In the genomic region with DNA sequence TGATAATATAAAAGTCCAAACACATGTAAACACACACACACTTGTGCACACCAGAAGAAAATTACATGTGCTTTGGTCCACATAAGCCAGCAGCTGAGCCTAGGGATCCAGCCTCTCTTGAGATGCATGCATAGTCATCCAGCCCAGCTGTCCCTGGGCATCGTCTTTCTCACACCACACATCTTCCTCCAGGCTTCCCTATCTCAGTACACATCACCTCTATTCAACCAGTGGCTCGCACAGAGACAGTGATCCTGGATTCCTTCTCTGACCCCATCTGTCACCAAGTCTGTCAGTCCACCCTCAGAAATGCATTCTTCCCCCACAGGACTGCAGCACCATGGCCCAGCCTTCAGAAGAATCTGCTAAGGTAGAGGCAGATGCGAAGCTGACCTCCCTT, we compare ENCODE assay signal across 28 mouse cellular contexts.
DNase-seq lines count a peak whose midpoint lies in the region; TF ChIP-seq lines count a peak whose summit lies in the region.
"Had no signal": no experiment of that assay in that cellular context is flagged by ENCODE, and none has a peak within 500 bp of the region (broad histone marks: within the 10 kb centered on the region; RNA-seq: fewer than 3 reads in every experiment).

No protein-coding gene starts in this region.

- peak; percentile 70 for DNase-seq in heart, adult 11 months
- DNase-seq in heart, adult 9 months (ENCODE audit: low spot score in 2 of 2): no peak
- DNase-seq in layer of hippocampus, adult 2 months (ENCODE audit: low spot score in 2 of 2): no peak
- DNase-seq in layer of hippocampus, postnatal 25 days (ENCODE audit: extremely low spot score in 1 of 2, low spot score in 1 of 2): no peak
- peak; percentile 25 for DNase-seq in mesoderm, embryonic 11.5 days (ENCODE audit: low read depth, low spot score)
- DNase-seq in neural tube, embryonic 10.5 days (ENCODE audit: extremely low spot score, low spot score): no peak
- no peak for DNase-seq in adipocyte (ENCODE audit: low spot score)
- DNase-seq: adrenal gland, adult 8-10 months; B cell, adult 2 months; cerebellum, adult 2 months; cerebellum, postnatal 25 days; gastrocnemius, postnatal 10 days; heart, postnatal 14 days; kidney, adult 11 months; kidney, postnatal 14 days; left cerebral cortex, postnatal 4 days; liver, embryonic 13.5 days; lung, adult 18-20 months; lung, postnatal 4 days; midbrain, embryonic 14.5 days; right cerebral cortex, postnatal 4 days; thymus, adult 18-20 months; thymus, postnatal 36 days had no signal

- H3K27ac ChIP-seq in layer of hippocampus, adult 2 months: peak overlapping the region; percentile 82; the same call in 1 of the 2 replicates
- H3K27ac ChIP-seq: forebrain, embryonic 13.5 days; hindbrain, embryonic 14.5 days; liver, embryonic 13.5 days; neural tube, embryonic 12.5 days; stomach, postnatal 0 days had no signal

- TF ChIP-seq CTCF in layer of hippocampus, adult 2 months (conservative IDR thresholded peaks at IDR 0.05): no peak

- no peak overlapping the region for H3K4me3 ChIP-seq in layer of hippocampus, adult 2 months
- H3K4me3 ChIP-seq: forebrain, embryonic 13.5 days; liver, embryonic 13.5 days; megakaryocyte, embryonic 14.5 days; neural tube, embryonic 12.5 days had no signal

Comparison
In these comparisons a context has a peak if more than half of its experiments do, and no peak if none do; other contexts are left out.
1. DNase-seq: peak in heart, adult 11 months (single experiment) and mesoderm, embryonic 11.5 days (single experiment); none in heart, adult 9 months (0 of 2), layer of hippocampus, adult 2 months (0 of 2), layer of hippocampus, postnatal 25 days (0 of 2), neural tube, embryonic 10.5 days (single experiment) and adipocyte (single experiment).